Mouse (Mus musculus): ENCODE measurements around the gene Me3. TPM values are rescaled to one million over a fixed set of nuclear protein-coding genes. Genes with fewer than 3 reads are reported as not detected.
A peak's percentile ranks its signal among the peaks of the same experiment; 100 is the strongest.

Me3 gene
- polyA plus RNA-seq, 1 experiment from 2014 or later = 0.77 TPM

DNA sequence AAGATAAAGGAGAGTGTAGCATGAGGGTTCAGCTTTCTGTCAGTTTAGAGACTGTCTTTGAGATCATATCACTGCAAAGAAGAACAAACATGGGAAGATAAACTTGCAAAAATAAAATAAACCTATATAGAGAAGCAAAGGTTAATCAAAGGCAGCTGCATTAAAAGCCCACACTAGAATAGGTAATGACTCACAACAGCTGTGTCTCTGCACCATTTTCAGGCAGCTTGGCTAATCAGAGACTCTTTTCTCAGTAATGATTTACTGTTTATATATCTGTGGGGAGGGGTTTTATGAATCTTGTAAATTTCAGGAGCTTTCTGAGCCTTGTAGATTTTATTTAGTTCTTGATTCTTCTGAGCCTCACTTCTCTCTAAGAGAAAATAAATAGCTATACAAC is 15.7 kb downstream of the Me3 start:
- no peaks in the 10 kb centered on the region for H3K4me1 ChIP-seq (ENCODE audit: control insufficient read depth, insufficient read depth, low read length)
- H3K4me2 ChIP-seq (ENCODE audit: low read depth) = no peak overlapping the region
- H3K27me3 ChIP-seq (ENCODE audit: control insufficient read depth, insufficient read depth, low read length) = no peaks in the 10 kb centered on the region
- no peaks in the 10 kb centered on the region for H3K9me3 ChIP-seq (ENCODE audit: control insufficient read depth, low read length)
- H3K27ac ChIP-seq (ENCODE audit: low read depth, low read length) = no peak overlapping the region
- H3K4me3 ChIP-seq (ENCODE audit: low read depth, low read length) = no peak overlapping the region
- no peak overlapping the region for H3K9ac ChIP-seq (ENCODE audit: low read length)
- ATAC-seq (ENCODE audit: insufficient read depth, low FRiP score, low TSS enrichment) = no peak
- no peaks in the 10 kb centered on the region for H3K36me3 ChIP-seq (ENCODE audit: control insufficient read depth, insufficient read depth, low read length)
- DNase-seq (ENCODE audit: low spot score) = no peak

DNA sequence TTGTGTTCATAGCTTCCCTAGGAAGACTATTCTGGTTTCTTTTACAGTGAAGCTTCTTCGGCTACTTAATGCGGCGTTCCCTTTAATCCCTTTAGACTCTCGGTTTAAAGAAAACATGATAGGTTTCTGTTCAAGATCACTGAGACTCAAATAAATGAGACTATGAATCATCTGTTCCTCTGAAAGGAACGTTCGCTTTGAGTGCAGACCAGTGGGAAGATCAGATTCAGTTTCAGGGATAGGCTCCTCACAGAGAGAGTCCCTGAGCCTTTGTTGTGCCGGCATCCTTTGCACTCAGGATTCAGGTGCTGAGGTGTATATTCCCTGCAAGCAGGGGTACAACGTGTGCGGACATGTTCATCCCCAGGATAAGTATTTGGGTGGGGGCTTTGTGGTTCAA is 25.0 kb downstream of the Me3 start:
- ATAC-seq (ENCODE audit: insufficient read depth, low FRiP score, low TSS enrichment) = peak; percentile 27; the same call in 1 of the 2 replicates
- H3K27me3 ChIP-seq (ENCODE audit: control insufficient read depth, insufficient read depth, low read length) = no peaks in the 10 kb centered on the region
- no peak overlapping the region for H3K4me2 ChIP-seq (ENCODE audit: low read depth)
- no peaks in the 10 kb centered on the region for H3K9me3 ChIP-seq (ENCODE audit: control insufficient read depth, low read length)
- no peak overlapping the region for H3K9ac ChIP-seq (ENCODE audit: low read length)
- no peak for DNase-seq (ENCODE audit: low spot score)
- no peak overlapping the region for H3K27ac ChIP-seq (ENCODE audit: low read depth, low read length)
- H3K4me1 ChIP-seq (ENCODE audit: control insufficient read depth, insufficient read depth, low read length) = no peaks in the 10 kb centered on the region
- H3K36me3 ChIP-seq (ENCODE audit: control insufficient read depth, insufficient read depth, low read length) = no peaks in the 10 kb centered on the region
- no peak overlapping the region for H3K4me3 ChIP-seq (ENCODE audit: low read depth, low read length)
- 66% methylated on average over 9 of the region's 9 CpGs for WGBS

DNA sequence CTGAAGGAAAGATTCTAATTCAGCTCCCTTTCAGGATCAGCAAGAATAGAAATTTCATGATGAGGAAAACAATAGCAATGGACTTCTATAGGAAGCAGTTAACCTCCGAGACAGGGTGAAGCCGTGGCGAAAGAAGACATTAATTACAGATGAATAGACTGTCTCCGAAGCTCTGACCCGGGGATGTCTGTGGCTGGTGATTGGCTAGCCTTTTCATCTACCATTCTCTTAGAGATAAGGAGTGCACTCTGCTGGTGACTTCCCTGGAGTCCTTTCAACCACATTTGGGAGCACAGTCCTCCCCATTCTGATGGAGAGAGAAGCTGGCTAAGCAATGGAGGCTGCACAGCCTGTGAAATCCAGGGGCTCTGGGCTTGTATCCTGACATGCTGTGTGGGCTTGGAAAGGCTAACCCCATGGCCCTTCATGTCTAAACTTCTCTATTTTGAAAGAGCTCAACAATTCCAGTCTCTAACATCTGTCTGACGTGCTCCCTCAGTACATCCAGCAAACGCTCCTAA is 25.6 kb downstream of the Me3 start:
- Histone ChIP-seq H3K9ac (ENCODE audit: low read length) (no peak overlapping the region), H3K4me3 (ENCODE audit: low read depth, low read length) (no peak overlapping the region), H3K36me3 (ENCODE audit: control insufficient read depth, insufficient read depth, low read length) (no peaks in the 10 kb centered on the region), H3K27ac (ENCODE audit: low read depth, low read length) (no peak overlapping the region), H3K9me3 (ENCODE audit: control insufficient read depth, low read length) (no peaks in the 10 kb centered on the region), H3K27me3 (ENCODE audit: control insufficient read depth, insufficient read depth, low read length) (no peaks in the 10 kb centered on the region), H3K4me2 (ENCODE audit: low read depth) (no peak overlapping the region), H3K4me1 (ENCODE audit: control insufficient read depth, insufficient read depth, low read length) (no peaks in the 10 kb centered on the region)
- 65% methylated on average over 7 of the region's 7 CpGs for WGBS
- peak; percentile 14 for DNase-seq (ENCODE audit: low spot score)
- peak; percentile 78; the same call in 1 of the 2 replicates for ATAC-seq (ENCODE audit: insufficient read depth, low FRiP score, low TSS enrichment)

GRCm38 (mm10) chr7:89664197-89664596 is 32.0 kb downstream of the Me3 start:
- Histone ChIP-seq H3K4me1 (ENCODE audit: control insufficient read depth, insufficient read depth, low read length) (no peaks in the 10 kb centered on the region), H3K27me3 (ENCODE audit: control insufficient read depth, insufficient read depth, low read length) (no peaks in the 10 kb centered on the region), H3K9ac (ENCODE audit: low read length) (no peak overlapping the region), H3K4me2 (ENCODE audit: low read depth) (no peak overlapping the region), H3K27ac (ENCODE audit: low read depth, low read length) (no peak overlapping the region), H3K4me3 (ENCODE audit: low read depth, low read length) (no peak overlapping the region), H3K9me3 (ENCODE audit: control insufficient read depth, low read length) (no peaks in the 10 kb centered on the region), H3K36me3 (ENCODE audit: control insufficient read depth, insufficient read depth, low read length) (no peaks in the 10 kb centered on the region)
- no peak for DNase-seq (ENCODE audit: low spot score)
- ATAC-seq (ENCODE audit: insufficient read depth, low FRiP score, low TSS enrichment) = no peak
- WGBS = 82% methylated on average over 5 of the region's 5 CpGs

GRCm38 (mm10) chr7:89666361-89666760 is 34.2 kb downstream of the Me3 start:
- no peak overlapping the region for H3K4me3 ChIP-seq (ENCODE audit: low read depth, low read length)
- DNase-seq (ENCODE audit: low spot score) (no peak), ATAC-seq (ENCODE audit: insufficient read depth, low FRiP score, low TSS enrichment) (no peak)
- H3K9me3 ChIP-seq (ENCODE audit: control insufficient read depth, low read length) = no peaks in the 10 kb centered on the region
- H3K27ac ChIP-seq (ENCODE audit: low read depth, low read length) = no peak overlapping the region
- no peak overlapping the region for H3K4me2 ChIP-seq (ENCODE audit: low read depth)
- H3K36me3 ChIP-seq (ENCODE audit: control insufficient read depth, insufficient read depth, low read length) = no peaks in the 10 kb centered on the region
- H3K27me3 ChIP-seq (ENCODE audit: control insufficient read depth, insufficient read depth, low read length) = no peaks in the 10 kb centered on the region
- H3K4me1 ChIP-seq (ENCODE audit: control insufficient read depth, insufficient read depth, low read length) = no peaks in the 10 kb centered on the region
- H3K9ac ChIP-seq (ENCODE audit: low read length) = no peak overlapping the region
- 91% methylated on average over 3 of the region's 3 CpGs for WGBS

DNA sequence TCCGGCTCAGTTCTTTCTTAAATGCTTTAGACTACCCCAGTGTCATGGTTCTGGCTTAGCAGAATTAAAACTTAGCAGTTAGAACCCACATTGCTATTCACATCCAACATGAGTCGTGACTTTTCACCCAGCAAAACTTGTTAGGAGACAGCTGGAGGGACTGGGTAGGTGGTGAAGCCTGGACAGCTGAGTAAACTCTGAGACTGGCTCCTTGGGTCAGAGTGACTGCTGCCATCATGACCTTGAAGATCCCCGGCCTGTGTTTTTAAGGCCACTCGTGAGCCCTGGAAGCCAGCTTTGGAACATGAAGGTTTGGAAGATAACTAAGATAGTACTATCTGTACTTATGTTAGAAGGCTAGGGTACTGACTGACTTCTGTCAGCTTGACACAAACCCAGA is 35.4 kb downstream of the Me3 start:
- DNase-seq (ENCODE audit: low spot score) (no peak), ATAC-seq (ENCODE audit: insufficient read depth, low FRiP score, low TSS enrichment) (no peak)
- Histone ChIP-seq H3K27ac (ENCODE audit: low read depth, low read length) (no peak overlapping the region), H3K27me3 (ENCODE audit: control insufficient read depth, insufficient read depth, low read length) (no peaks in the 10 kb centered on the region), H3K36me3 (ENCODE audit: control insufficient read depth, insufficient read depth, low read length) (no peaks in the 10 kb centered on the region), H3K4me3 (ENCODE audit: low read depth, low read length) (no peak overlapping the region), H3K4me1 (ENCODE audit: control insufficient read depth, insufficient read depth, low read length) (no peaks in the 10 kb centered on the region), H3K9ac (ENCODE audit: low read length) (no peak overlapping the region), H3K9me3 (ENCODE audit: control insufficient read depth, low read length) (no peaks in the 10 kb centered on the region), H3K4me2 (ENCODE audit: low read depth) (no peak overlapping the region)
- 77% methylated on average over 4 of the region's 4 CpGs for WGBS

- H3K27me3 ChIP-seq (ENCODE audit: control insufficient read depth, insufficient read depth, low read length) = no peaks in the 10 kb centered on the region
- DNase-seq (ENCODE audit: low spot score) (no peak), ATAC-seq (ENCODE audit: insufficient read depth, low FRiP score, low TSS enrichment) (no peak)
- no peaks in the 10 kb centered on the region for H3K4me1 ChIP-seq (ENCODE audit: control insufficient read depth, insufficient read depth, low read length)
- H3K36me3 ChIP-seq (ENCODE audit: control insufficient read depth, insufficient read depth, low read length) = no peaks in the 10 kb centered on the region
- no peak overlapping the region for H3K27ac ChIP-seq (ENCODE audit: low read depth, low read length)
- no peak overlapping the region for H3K4me3 ChIP-seq (ENCODE audit: low read depth, low read length)
- WGBS = 75% methylated on average over 6 of the region's 6 CpGs
- no peak overlapping the region for H3K9ac ChIP-seq (ENCODE audit: low read length)
- no peak overlapping the region for H3K4me2 ChIP-seq (ENCODE audit: low read depth)
- H3K9me3 ChIP-seq (ENCODE audit: control insufficient read depth, low read length) = no peaks in the 10 kb centered on the region
These were observed 37.3 kb downstream of the Me3 start for GRCm38 (mm10) chr7:89669461-89669860.

- WGBS = 91% methylated on average over 6 of the region's 6 CpGs
- H3K36me3 ChIP-seq (ENCODE audit: control insufficient read depth, insufficient read depth, low read length) = no peaks in the 10 kb centered on the region
- H3K27me3 ChIP-seq (ENCODE audit: control insufficient read depth, insufficient read depth, low read length) = no peaks in the 10 kb centered on the region
- H3K4me1 ChIP-seq (ENCODE audit: control insufficient read depth, insufficient read depth, low read length) = no peaks in the 10 kb centered on the region
- no peak overlapping the region for H3K9ac ChIP-seq (ENCODE audit: low read length)
- DNase-seq (ENCODE audit: low spot score) (no peak), ATAC-seq (ENCODE audit: insufficient read depth, low FRiP score, low TSS enrichment) (no peak)
- no peaks in the 10 kb centered on the region for H3K9me3 ChIP-seq (ENCODE audit: control insufficient read depth, low read length)
- no peak overlapping the region for H3K4me3 ChIP-seq (ENCODE audit: low read depth, low read length)
- no peak overlapping the region for H3K4me2 ChIP-seq (ENCODE audit: low read depth)
- H3K27ac ChIP-seq (ENCODE audit: low read depth, low read length) = no peak overlapping the region
These were observed 39.1 kb downstream of the Me3 start for GRCm38 (mm10) chr7:89671104-89671831.

DNA sequence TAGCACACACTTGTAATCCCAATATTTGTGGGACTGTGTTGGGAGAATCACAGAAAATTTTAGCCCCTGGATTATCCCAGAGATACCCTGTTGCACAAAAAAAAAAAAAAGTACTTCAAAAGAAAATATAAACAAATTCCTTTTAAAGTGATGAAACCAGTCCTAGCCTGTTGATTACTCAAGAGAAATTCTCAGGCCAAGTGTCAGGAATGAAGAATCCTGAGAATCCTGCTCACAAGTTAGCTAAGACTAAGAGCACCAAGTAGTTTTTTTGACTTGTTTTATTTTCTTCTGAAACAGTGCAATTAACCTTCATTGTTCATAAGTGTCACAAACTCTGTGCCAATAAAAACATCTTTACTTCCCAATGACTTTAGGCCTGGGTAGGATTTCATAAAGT is 44.0 kb downstream of the Me3 start:
- DNase-seq (ENCODE audit: low spot score) (no peak), ATAC-seq (ENCODE audit: insufficient read depth, low FRiP score, low TSS enrichment) (no peak)
- no peaks in the 10 kb centered on the region for H3K9me3 ChIP-seq (ENCODE audit: control insufficient read depth, low read length)
- H3K4me1 ChIP-seq (ENCODE audit: control insufficient read depth, insufficient read depth, low read length) = no peaks in the 10 kb centered on the region
- H3K27ac ChIP-seq (ENCODE audit: low read depth, low read length) = no peak overlapping the region
- no peaks in the 10 kb centered on the region for H3K27me3 ChIP-seq (ENCODE audit: control insufficient read depth, insufficient read depth, low read length)
- H3K4me2 ChIP-seq (ENCODE audit: low read depth) = no peak overlapping the region
- no peak overlapping the region for H3K4me3 ChIP-seq (ENCODE audit: low read depth, low read length)
- H3K36me3 ChIP-seq (ENCODE audit: control insufficient read depth, insufficient read depth, low read length) = no peaks in the 10 kb centered on the region
- H3K9ac ChIP-seq (ENCODE audit: low read length) = no peak overlapping the region
